Mouse (Mus musculus) olfactory bulb, adult 2 months (tissue): ENCODE measurements around the gene Ophn1. TPM values are rescaled to one million over a fixed set of nuclear protein-coding genes. Genes with fewer than 3 reads are reported as not detected.

Experiments used
- H3K27ac ChIP-seq: fragments of 200-500 bp; 2 replicates; pipeline ENCODE4 v1.5.1; 2012; ENCODE audit warnings: low read depth, low read length; ENCODE audit not compliant: insufficient read depth
- H3K4me1 ChIP-seq: fragments of 200-500 bp; 2 replicates; pipeline ENCODE4 v1.6.1; 2012; ENCODE audit warnings: low read length; ENCODE audit not compliant: control insufficient read depth, insufficient read depth
- H3K4me3 ChIP-seq: fragments of 200-500 bp; 2 replicates; pipeline ENCODE4 v1.5.1; 2012; ENCODE audit warnings: mild to moderate bottlenecking, low read depth, low read length, moderate library complexity; ENCODE audit not compliant: insufficient read depth
- CTCF ChIP-seq: fragments of 200-500 bp; IDR thresholded peaks from 2 replicates; pipeline ENCODE4 v1.5.1; 2012; ENCODE audit warnings: low read depth, mild to moderate bottlenecking, low read length, moderate library complexity; ENCODE audit not compliant: insufficient read depth
- POLR2A ChIP-seq: fragments of 200-500 bp; IDR thresholded peaks from 2 replicates; pipeline ENCODE4 v1.6.1; 2012; ENCODE audit warnings: mild to moderate bottlenecking, low read depth, low read length, moderate library complexity; ENCODE audit not compliant: insufficient read depth
- WGBS: fragments of 180-500 bp; shearing (Covaris S2); methylation state at CpG from one replicate; pipeline ENCODE4 v1.1.7; 2018; 5-methylcytosine and 5-hydroxymethylcytosine counted together
- polyA plus RNA-seq: library from polyadenylated mRNA; stranded (reverse); fragments of >200 nt; gene quantifications from 2 replicates; pipeline ENCODE4 v1.2.4, GENCODE M21; 2012; ENCODE audit warnings: low replicate concordance; ENCODE audit not compliant: missing spikeins, insufficient read depth, insufficient read length

Ophn1 gene
- not detected in 2 replicates for polyA plus RNA-seq

GRCm38 (mm10) chrX:98890406-98891116 is at the start of gene Ophn1:
TSS of gene Ophn1 (minus strand) at chrX:98891025.
- H3K4me1 ChIP-seq, result no peaks in the 10 kb centered on the region
- peak within 1 kb of the TSS; percentile 85 for H3K4me3 ChIP-seq
- WGBS, result 11% methylated on average over 46 of the region's 48 CpGs
- no peak for TF ChIP-seq CTCF
- no peak for TF ChIP-seq POLR2A
- H3K27ac ChIP-seq, result peak within 1 kb of the TSS; percentile 94

- Histone ChIP-seq H3K4me3 (peak overlapping the region; percentile 80), H3K4me1 (no peaks in the 10 kb centered on the region), H3K27ac (peak overlapping the region; percentile 89)
- TF ChIP-seq CTCF, result peak; percentile 34; the same call in 1 of the 2 replicates
- TF ChIP-seq POLR2A, result 0 out of 2 replicates have a peak, but pooled peaks have one; percentile 16
- WGBS, result 28% methylated on average over 56 of the region's 57 CpGs
Observed at GRCm38 (mm10) chrX:98937555-98938294, 46.9 kb upstream of the Ophn1 start.

GRCm38 (mm10) chrX:98936707-98937554 is 46.1 kb upstream of the Ophn1 start:
- peak overlapping the region; percentile 89 for H3K27ac ChIP-seq
- 20% methylated on average over 66 of the region's 66 CpGs for WGBS
- peak overlapping the region; percentile 80 for H3K4me3 ChIP-seq
- no peaks in the 10 kb centered on the region for H3K4me1 ChIP-seq
- TF ChIP-seq CTCF (no peak), POLR2A (no peak)

- TF ChIP-seq POLR2A (no peak), CTCF (no peak)
- H3K4me1 ChIP-seq, result no peaks in the 10 kb centered on the region
- peak within 1 kb of the TSS; percentile 69 for H3K27ac ChIP-seq
- H3K4me3 ChIP-seq, result peak within 1 kb of the TSS; percentile 80
- WGBS, result 58% methylated on average over 3 of the region's 3 CpGs
Observed at GRCm38 (mm10) chrX:98936101-98936500, 45.3 kb upstream of the Ophn1 start, which contains the start of gene Yipf6. TSS of gene Yipf6 (plus strand) at chrX:98936316.

- Histone ChIP-seq H3K4me1 (no peaks in the 10 kb centered on the region), H3K27ac (no peak overlapping the region), H3K4me3 (no peak overlapping the region)
- TF ChIP-seq POLR2A (no peak), CTCF (no peak)
- WGBS, result 16% methylated on average over 6 of the region's 6 CpGs
Observed at GRCm38 (mm10) chrX:98919423-98919822, 28.6 kb upstream of the Ophn1 start.

GRCm38 (mm10) chrX:98908910-98909309 is 18.1 kb upstream of the Ophn1 start:
- Histone ChIP-seq H3K4me1 (no peaks in the 10 kb centered on the region), H3K27ac (no peak overlapping the region), H3K4me3 (no peak overlapping the region)
- 69% methylated on average over 1 of the region's 1 CpGs for WGBS
- TF ChIP-seq POLR2A (no peak), CTCF (no peak)

GRCm38 (mm10) chrX:98904226-98904625 is 13.4 kb upstream of the Ophn1 start:
- Histone ChIP-seq H3K4me1 (no peaks in the 10 kb centered on the region), H3K27ac (no peak overlapping the region), H3K4me3 (no peak overlapping the region)
- TF ChIP-seq CTCF (no peak), POLR2A (no peak)
- WGBS, result 73% methylated on average over 6 of the region's 6 CpGs

- no peak for TF ChIP-seq CTCF
- no peak for TF ChIP-seq POLR2A
- no peak overlapping the region for H3K4me3 ChIP-seq
- no peak overlapping the region for H3K27ac ChIP-seq
- 46% methylated on average over 3 of the region's 3 CpGs for WGBS
- H3K4me1 ChIP-seq, result no peaks in the 10 kb centered on the region
Observed at GRCm38 (mm10) chrX:98898307-98898706, 7.5 kb upstream of the Ophn1 start.
